Mouse (Mus musculus) mouse trophoblast stem cell (cell line): ENCODE results near the gene Lrrc66.
"Not testable (repeated sequence)": the region's sequence is repeated elsewhere in the genome, so short reads cannot be mapped to it uniquely, and the experiment has no call there.

Experiments
- in situ Hi-C, 2 experiments: fragments of 300-500 bp; cut with MseI, MboI; formaldehyde crosslinking; loops; 2 replicates in 1 of 2; 3 replicates in 1 of 2; pipeline ENCODE4 v1.15.1; 2025

The Lrrc66 gene

GRCm38 (mm10) chr5:73615211-73615610, 17.1 kb downstream of the Lrrc66 start:
- in situ Hi-C loops: no loop called here

GRCm38 (mm10) chr5:73613296-73613695, 19.0 kb downstream of the Lrrc66 start:
- in situ Hi-C loops: no loop called here

GRCm38 (mm10) chr5:73611071-73611470, 21.3 kb downstream of the Lrrc66 start:
- in situ Hi-C loops: no loop called here

GRCm38 (mm10) chr5:73604964-73605363, 27.4 kb downstream of the Lrrc66 start:
- in situ Hi-C loops: no loop called here

- in situ Hi-C loops: no loop called here
Observed at GRCm38 (mm10) chr5:73604542-73604941, 27.8 kb downstream of the Lrrc66 start.

GRCm38 (mm10) chr5:73602865-73603264, 29.5 kb downstream of the Lrrc66 start:
- in situ Hi-C loops: no loop called here

- in situ Hi-C loops: no loop called here
Observed at GRCm38 (mm10) chr5:73601361-73601763, 31.0 kb downstream of the Lrrc66 start.

GRCm38 (mm10) chr5:73599991-73600390, 32.3 kb downstream of the Lrrc66 start:
- in situ Hi-C loops: no loop called here

- in situ Hi-C loops: no loop called here
Observed at GRCm38 (mm10) chr5:73598943-73599695, 33.2 kb downstream of the Lrrc66 start.

GRCm38 (mm10) chr5:73587119-73587518, 45.2 kb downstream of the Lrrc66 start:
- in situ Hi-C loops: no loop called here

GRCm38 (mm10) chr5:73586597-73586996, 45.7 kb downstream of the Lrrc66 start:
- in situ Hi-C loops: no loop called here

GRCm38 (mm10) chr5:73585212-73586115, 46.9 kb downstream of the Lrrc66 start:
- in situ Hi-C loops: no loop called here

GRCm38 (mm10) chr5:73584011-73584410, 48.3 kb downstream of the Lrrc66 start:
- in situ Hi-C loops: not testable (repeated sequence)

GRCm38 (mm10) chr5:73578131-73578530, 54.2 kb downstream of the Lrrc66 start:
- in situ Hi-C loops: no loop called here

- in situ Hi-C loops: no loop called here
Observed at GRCm38 (mm10) chr5:73576708-73577107, 55.6 kb downstream of the Lrrc66 start.

GRCm38 (mm10) chr5:73574616-73575015, 57.7 kb downstream of the Lrrc66 start:
- in situ Hi-C loops: no loop called here

- in situ Hi-C loops: no loop called here
Observed at GRCm38 (mm10) chr5:73573789-73574188, 58.5 kb downstream of the Lrrc66 start.

GRCm38 (mm10) chr5:73572846-73573245, 59.5 kb downstream of the Lrrc66 start:
- in situ Hi-C loops: no loop called here

- in situ Hi-C loops: no loop called here
Observed at GRCm38 (mm10) chr5:73571395-73572156, 60.8 kb downstream of the Lrrc66 start.

- in situ Hi-C loops: no loop called here
Observed at GRCm38 (mm10) chr5:73569181-73569580, 63.1 kb downstream of the Lrrc66 start.

GRCm38 (mm10) chr5:73566892-73567291, 65.4 kb downstream of the Lrrc66 start:
- in situ Hi-C loops: no loop called here

GRCm38 (mm10) chr5:73566119-73566518, 66.2 kb downstream of the Lrrc66 start:
- in situ Hi-C loops: no loop called here
